Mouse (Mus musculus) limb, embryonic 14.5 days (tissue): ENCODE measurements around the gene Ambn. TPM values are rescaled to one million over a fixed set of nuclear protein-coding genes. Genes with fewer than 3 reads are reported as not detected.
"Not testable (repeated sequence)": the region's sequence is repeated elsewhere in the genome, so short reads cannot be mapped to it uniquely, and the experiment has no call there.

Source experiments
- ATAC-seq: fragments of 200-750 bp; cut with Nextera tagmentation; 2 replicates; pipeline ENCODE4 v1.8.0; 2017; ENCODE audit warnings: low read depth, moderate number of reproducible peaks, moderate TSS enrichment; ENCODE audit not compliant: low FRiP score
- DNase-seq: peaks from one replicate; pipeline ENCODE4 v3.0.0-alpha.2; 2015; ENCODE audit warnings: low spot score
- H3K27ac ChIP-seq: fragments of 300-500 bp; sonication (generic); replicated peaks from 2 replicates; pipeline ENCODE4 v1.5.1; 2014; ENCODE audit warnings: low read depth, mild to moderate bottlenecking, low read length, moderate library complexity, mixed read lengths
- H3K27me3 ChIP-seq: fragments of 300-500 bp; sonication (generic); 2 replicates; pipeline ENCODE4 v1.6.1; 2014; ENCODE audit warnings: low read length, mixed read lengths; ENCODE audit not compliant: control insufficient read depth, insufficient read depth
- H3K36me3 ChIP-seq: fragments of 300-500 bp; sonication (generic); 2 replicates; pipeline ENCODE4 v1.6.1; 2014; ENCODE audit warnings: mild to moderate bottlenecking, low read length, moderate library complexity, mixed read lengths; ENCODE audit not compliant: control insufficient read depth, insufficient read depth
- H3K4me1 ChIP-seq: fragments of 300-500 bp; sonication (generic); 2 replicates; pipeline ENCODE4 v1.6.1; 2014; ENCODE audit warnings: antibody characterized with exemption, low read length, mixed read lengths; ENCODE audit not compliant: control insufficient read depth, insufficient read depth
- H3K4me2 ChIP-seq: fragments of 300-500 bp; sonication (generic); replicated peaks from 2 replicates; pipeline ENCODE4 v1.6.1; 2014; ENCODE audit warnings: low read depth, mild to moderate bottlenecking, low read length, moderate library complexity; ENCODE audit not compliant: severe bottlenecking
- H3K4me3 ChIP-seq: fragments of 300-500 bp; sonication (generic); replicated peaks from 2 replicates; pipeline ENCODE4 v1.5.1; 2014; ENCODE audit warnings: low read length
- H3K9ac ChIP-seq: fragments of 300-500 bp; sonication (generic); 2 replicates; pipeline ENCODE4 v1.6.1; 2014; ENCODE audit warnings: mild to moderate bottlenecking, low read depth, low read length, moderate library complexity; ENCODE audit not compliant: severe bottlenecking
- H3K9me3 ChIP-seq: fragments of 300-500 bp; sonication (generic); 2 replicates; pipeline ENCODE4 v1.6.1; 2016; ENCODE audit warnings: low read length; ENCODE audit not compliant: control insufficient read depth
- POLR2A ChIP-seq: fragments of 200-500 bp; IDR thresholded peaks from 2 replicates; pipeline ENCODE4 v1.8.0; 2012; ENCODE audit warnings: inconsistent platforms, mild to moderate bottlenecking, moderate library complexity, borderline replicate concordance; ENCODE audit not compliant: insufficient read depth, insufficient read length; ENCODE audit errors: extremely low read depth
- WGBS: fragments of 180-500 bp; shearing (Covaris S2); extraction: QIAGEN DNeasy Blood & Tissue Kit; methylation state at CpG from one replicate; pipeline ENCODE4 v1.1.7; 2014; 5-methylcytosine and 5-hydroxymethylcytosine counted together
- polyA plus RNA-seq, 2 experiments: library from polyadenylated mRNA; depleted of rRNA in 1 of 2; stranded (reverse) in 1 of 2; unstranded in 1 of 2; fragments of >200 nt; fragmentation: Nextera tagmentation in 1 of 2; extraction: Ambion mirVana in 1 of 2; gene quantifications; 2 replicates each; pipeline versions ENCODE4 v1.2.1 to v1.2.3; 2012 to 2014

The Ambn gene
- 2.3 and 2.5 TPM in 2 replicates for polyA plus RNA-seq (2012; rRNA removed)
- polyA plus RNA-seq (2014; fragmentation: Nextera tagmentation; extraction: Ambion mirVana): 2.8 and 3.9 TPM in 2 replicates

DNA sequence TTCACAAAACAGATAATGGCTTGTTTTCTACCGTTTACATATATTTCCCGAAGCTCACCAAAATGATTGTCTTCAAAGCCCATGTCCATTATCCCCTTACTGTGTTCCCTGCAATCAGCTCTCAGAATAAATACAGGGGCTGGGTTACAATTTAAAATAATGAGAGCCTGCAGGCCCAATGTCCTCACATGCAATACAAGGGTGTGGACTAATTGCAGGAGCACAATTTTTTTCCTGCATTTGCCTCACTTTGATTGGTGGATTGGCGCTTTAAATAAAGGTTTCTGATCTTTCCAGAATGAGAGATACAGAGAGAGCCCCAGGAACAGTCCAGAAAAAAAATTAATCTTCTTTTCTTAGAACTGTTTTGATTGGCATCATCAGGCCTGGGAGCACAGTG, at the start of gene Ambn:
Gene Ambn, plus strand, starts transcription at position 301 of the 400 bp plus-strand sequence.
- H3K9me3 ChIP-seq: no peaks in the 10 kb centered on the region
- no peak within 1 kb of the TSS for H3K27ac ChIP-seq
- H3K27me3 ChIP-seq: no peaks in the 10 kb centered on the region
- 82% methylated on average over 3 of the region's 3 CpGs for WGBS
- H3K4me2 ChIP-seq: no peak within 1 kb of the TSS
- no peak within 1 kb of the TSS for H3K4me3 ChIP-seq
- no peak within 1 kb of the TSS for H3K9ac ChIP-seq
- DNase-seq (no peak), ATAC-seq (no peak)
- no peaks in the 10 kb centered on the region for H3K4me1 ChIP-seq
- TF ChIP-seq POLR2A: no peak
- H3K36me3 ChIP-seq: no peaks in the 10 kb centered on the region

DNA sequence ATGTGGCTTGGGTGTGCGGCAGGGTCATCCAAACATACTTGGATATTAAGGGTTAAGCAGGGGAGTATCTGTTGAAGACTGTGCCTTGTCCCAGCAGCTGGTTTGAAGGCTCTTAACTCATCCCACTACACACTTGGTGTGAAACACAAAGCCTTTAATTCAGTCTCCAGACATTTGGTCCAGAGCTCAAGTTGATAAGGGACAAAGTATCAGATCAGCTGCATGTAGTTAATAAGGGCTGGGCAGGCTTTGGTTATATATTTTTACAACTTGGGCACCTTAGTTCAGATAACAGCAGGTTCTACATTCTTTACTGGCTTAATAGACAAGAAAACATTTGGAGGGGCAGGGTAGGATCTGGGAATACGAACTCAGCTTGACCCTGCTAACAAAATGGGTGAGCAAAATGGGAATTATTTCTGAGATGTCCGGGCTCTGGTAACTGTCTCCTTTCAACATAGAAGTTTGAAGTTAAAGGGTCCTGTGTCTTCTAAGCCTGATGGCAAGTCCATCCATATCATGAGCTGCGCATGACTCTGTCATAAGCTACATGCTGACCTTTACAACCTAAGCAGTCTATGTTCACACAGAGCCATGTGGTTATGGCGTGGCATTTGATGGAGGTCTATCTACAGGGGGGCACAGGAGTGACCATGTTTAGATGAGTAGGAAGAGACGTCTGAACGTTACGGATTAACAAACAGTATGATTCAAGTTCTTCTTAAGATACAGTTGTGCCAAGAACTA, 35.3 kb upstream of the Ambn start:
- Histone ChIP-seq H3K4me1 (no peaks in the 10 kb centered on the region), H3K9ac (no peak overlapping the region), H3K27ac (no peak overlapping the region), H3K4me2 (no peak overlapping the region), H3K27me3 (no peaks in the 10 kb centered on the region), H3K36me3 (no peaks in the 10 kb centered on the region), H3K9me3 (no peaks in the 10 kb centered on the region), H3K4me3 (no peak overlapping the region)
- no peak for DNase-seq
- TF ChIP-seq POLR2A: no peak
- ATAC-seq: no peak
- WGBS: 86% methylated on average over 8 of the region's 8 CpGs

DNA sequence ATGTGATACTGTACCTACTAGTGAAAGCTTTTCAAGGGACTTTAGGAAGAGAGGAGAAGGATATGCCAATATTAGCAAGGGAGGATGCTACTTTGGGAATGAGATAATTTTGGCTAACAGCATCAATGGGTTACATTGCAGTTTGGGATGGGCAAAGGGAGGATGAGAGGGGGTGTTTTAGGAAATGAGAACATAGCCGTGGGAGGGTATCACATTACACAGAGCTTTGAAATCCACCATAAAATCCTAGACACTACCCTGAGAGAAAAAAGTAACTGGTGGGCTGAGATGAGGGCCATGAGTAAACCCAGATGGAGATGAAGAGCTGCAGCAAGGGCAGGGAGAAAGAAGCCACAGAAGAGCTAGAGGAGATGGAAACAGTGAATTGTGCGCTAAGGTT, 30.9 kb upstream of the Ambn start:
- ATAC-seq, H3K36me3 ChIP-seq, DNase-seq, H3K4me3 ChIP-seq, H3K9ac ChIP-seq, H3K9me3 ChIP-seq, H3K27me3 ChIP-seq, H3K4me1 ChIP-seq, H3K4me2 ChIP-seq, H3K27ac ChIP-seq: not testable (repeated sequence)
- WGBS: 50% methylated on average over 2 of the region's 2 CpGs

DNA sequence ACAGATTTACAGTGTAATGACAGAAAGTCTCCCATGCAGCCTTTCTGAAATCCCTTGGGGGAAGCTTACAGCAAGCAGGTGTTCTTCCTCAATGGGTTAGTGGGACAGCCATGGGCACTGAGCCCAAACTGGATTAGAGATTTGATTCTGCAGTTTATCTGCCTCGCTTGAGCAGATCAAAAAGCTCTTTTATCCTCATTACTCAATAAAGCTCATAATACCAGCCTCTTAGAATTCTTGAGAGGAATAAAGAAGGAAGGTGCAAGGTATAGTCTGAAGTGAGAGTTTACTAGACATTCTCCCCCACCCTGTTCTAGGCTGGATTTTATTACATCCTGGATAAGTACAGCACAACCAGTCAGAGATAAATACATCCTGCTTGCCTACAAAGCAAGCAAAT, 29.0 kb upstream of the Ambn start:
- H3K4me3 ChIP-seq: no peak overlapping the region
- 31% methylated on average over 1 of the region's 1 CpGs for WGBS
- peak; percentile 29 for DNase-seq
- no peaks in the 10 kb centered on the region for H3K36me3 ChIP-seq
- H3K4me1 ChIP-seq: no peaks in the 10 kb centered on the region
- no peak overlapping the region for H3K4me2 ChIP-seq
- H3K27ac ChIP-seq: no peak overlapping the region
- no peaks in the 10 kb centered on the region for H3K27me3 ChIP-seq
- H3K9me3 ChIP-seq: no peaks in the 10 kb centered on the region
- TF ChIP-seq POLR2A: no peak
- no peak overlapping the region for H3K9ac ChIP-seq
- no peak for ATAC-seq

DNA sequence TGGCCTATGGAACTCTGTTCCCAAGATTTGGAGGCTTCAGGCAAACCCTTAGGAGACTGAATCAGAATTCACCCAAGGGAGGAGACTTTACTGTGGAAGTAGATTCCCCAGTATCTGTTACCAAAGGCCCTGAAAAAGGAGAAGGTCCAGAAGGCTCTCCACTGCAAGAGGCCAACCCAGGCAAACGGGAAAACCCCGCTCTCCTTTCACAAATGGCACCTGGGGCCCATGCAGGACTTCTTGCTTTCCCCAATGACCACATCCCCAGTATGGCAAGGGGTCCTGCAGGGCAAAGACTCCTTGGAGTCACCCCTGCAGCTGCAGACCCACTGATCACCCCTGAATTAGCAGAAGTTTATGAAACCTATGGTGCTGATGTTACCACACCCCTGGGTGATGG, 11.7 kb downstream of the Ambn start:
- H3K27me3 ChIP-seq: no peaks in the 10 kb centered on the region
- no peaks in the 10 kb centered on the region for H3K9me3 ChIP-seq
- H3K4me2 ChIP-seq: no peak overlapping the region
- TF ChIP-seq POLR2A: no peak
- ATAC-seq (no peak), DNase-seq (no peak)
- H3K36me3 ChIP-seq: no peaks in the 10 kb centered on the region
- no peaks in the 10 kb centered on the region for H3K4me1 ChIP-seq
- H3K27ac ChIP-seq: no peak overlapping the region
- WGBS: 83% methylated on average over 2 of the region's 2 CpGs
- H3K4me3 ChIP-seq: no peak overlapping the region
- H3K9ac ChIP-seq: no peak overlapping the region
